ENCODE assay signal across 15 mouse cellular contexts in genomic region chr9:115746436-115746835, GRCm38 (mm10).
"Had no signal": no experiment of that assay in that cellular context is flagged by ENCODE, and none has a peak within 500 bp of the region (broad histone marks: within the 10 kb centered on the region; RNA-seq: fewer than 3 reads in every experiment).

No protein-coding gene starts in this region.

- H3K9me3 ChIP-seq: limb, embryonic 13.5 days; lung, embryonic 15.5 days; neural tube, embryonic 12.5 days had no signal

- H3K27me3 ChIP-seq: limb, embryonic 13.5 days; lung, embryonic 15.5 days; midbrain, embryonic 13.5 days; neural tube, embryonic 12.5 days had no signal

- H3K9ac ChIP-seq: limb, embryonic 13.5 days; lung, embryonic 15.5 days; midbrain, embryonic 13.5 days; neural tube, embryonic 12.5 days had no signal

- ATAC-seq: inflammation-experienced regulatory T-cells, adult 6 months; intestine, postnatal 0 days; midbrain, embryonic 13.5 days had no signal

- H3K4me2 ChIP-seq: limb, embryonic 13.5 days; liver, embryonic 11.5 days; lung, embryonic 15.5 days; midbrain, embryonic 13.5 days; neural tube, embryonic 12.5 days had no signal

- DNase-seq: kidney, adult 8-10 months; kidney, postnatal 36 days; left cerebral cortex, postnatal 4 days; lung, postnatal 36 days; thymus, postnatal 4 days had no signal

- H3K27ac ChIP-seq: kidney, postnatal 0 days; limb, embryonic 13.5 days; lung, embryonic 15.5 days; midbrain, embryonic 13.5 days; neural tube, embryonic 12.5 days; stomach, postnatal 0 days had no signal

- H3K36me3 ChIP-seq: limb, embryonic 13.5 days; lung, embryonic 15.5 days; midbrain, embryonic 13.5 days; neural tube, embryonic 12.5 days had no signal

- H3K4me1 ChIP-seq: limb, embryonic 13.5 days; lung, embryonic 15.5 days; midbrain, embryonic 13.5 days; neural tube, embryonic 12.5 days had no signal

- H3K4me3 ChIP-seq: limb, embryonic 13.5 days; lung, embryonic 15.5 days; midbrain, embryonic 13.5 days; myocyte; neural tube, embryonic 12.5 days had no signal
